Mouse (Mus musculus): ENCODE data around the gene Gm20604. TPM values are rescaled to one million over a fixed set of nuclear protein-coding genes. Genes with fewer than 3 reads are reported as not detected.

Gm20604 gene
- polyA plus RNA-seq, 1 experiment: 2.8 TPM

- 17% methylated on average over 17 of the region's 17 CpGs for WGBS
- TF ChIP-seq CTCF (IDR thresholded peaks at IDR 0.05; ENCODE audit: insufficient read depth, low read length) (no peak), POLR2A (IDR thresholded peaks at IDR 0.05; ENCODE audit: borderline replicate concordance, extremely low read depth, low read depth, low read length) (no peak)
- H3K4me3 ChIP-seq (replicated peaks; ENCODE audit: extremely low read depth, low read depth, low read length): peak overlapping the region; percentile 76
- DNase-seq: no peak
- H3K4me1 ChIP-seq (ENCODE audit: control insufficient read depth, insufficient read depth, low read length): peaks cover 11% of the 10 kb centered on the region; the same call in 1 of the 2 replicates
These were observed 54.5 kb downstream of the Gm20604 start for GRCm38 (mm10) chr12:102703921-102704408.

GRCm38 (mm10) chr12:102703441-102703840, 55.0 kb downstream of the Gm20604 start:
- no peak for DNase-seq
- Histone ChIP-seq H3K4me3 (replicated peaks; ENCODE audit: extremely low read depth, low read depth, low read length) (peak overlapping the region; percentile 4), H3K4me1 (ENCODE audit: control insufficient read depth, insufficient read depth, low read length) (peaks cover 11% of the 10 kb centered on the region; the same call in 1 of the 2 replicates)
- TF ChIP-seq POLR2A (IDR thresholded peaks at IDR 0.05; ENCODE audit: borderline replicate concordance, extremely low read depth, low read depth, low read length): no peak
- no peak for TF ChIP-seq CTCF (IDR thresholded peaks at IDR 0.05; ENCODE audit: insufficient read depth, low read length)
- 54% methylated on average over 6 of the region's 6 CpGs for WGBS

DNA sequence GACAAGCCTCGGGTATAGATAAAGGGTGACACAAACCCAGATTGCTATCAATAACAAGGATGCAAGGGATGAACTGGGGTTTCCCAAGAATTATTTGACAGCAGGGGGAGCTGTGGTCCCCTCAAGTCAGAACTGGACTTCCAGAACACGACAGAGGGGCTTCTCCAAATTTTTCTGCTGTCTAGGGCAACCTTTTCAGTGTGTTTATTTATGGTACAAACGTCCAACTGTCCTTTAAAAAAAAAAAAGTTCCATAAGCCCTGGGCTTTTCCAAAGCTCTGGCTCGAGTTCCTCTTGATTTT, 55.4 kb downstream of the Gm20604 start:
- no peak overlapping the region for H3K4me3 ChIP-seq (replicated peaks; ENCODE audit: extremely low read depth, low read depth, low read length)
- TF ChIP-seq POLR2A (IDR thresholded peaks at IDR 0.05; ENCODE audit: borderline replicate concordance, extremely low read depth, low read depth, low read length): no peak
- 0 out of 2 replicates have a peak, but pooled peaks have one; percentile 17 for TF ChIP-seq CTCF (IDR thresholded peaks at IDR 0.05; ENCODE audit: insufficient read depth, low read length)
- 5% methylated on average over 4 of the region's 4 CpGs for WGBS
- DNase-seq: no peak
- peaks cover 11% of the 10 kb centered on the region; the same call in 1 of the 2 replicates for H3K4me1 ChIP-seq (ENCODE audit: control insufficient read depth, insufficient read depth, low read length)

- no peak for TF ChIP-seq POLR2A (IDR thresholded peaks at IDR 0.05; ENCODE audit: borderline replicate concordance, extremely low read depth, low read depth, low read length)
- TF ChIP-seq CTCF (IDR thresholded peaks at IDR 0.05; ENCODE audit: insufficient read depth, low read length): no peak
- H3K4me3 ChIP-seq (replicated peaks; ENCODE audit: extremely low read depth, low read depth, low read length): peak overlapping the region; percentile 42
- peak; percentile 65 for DNase-seq
- peaks cover 11% of the 10 kb centered on the region; the same call in 1 of the 2 replicates for H3K4me1 ChIP-seq (ENCODE audit: control insufficient read depth, insufficient read depth, low read length)
- 6% methylated on average over 15 of the region's 15 CpGs for whole genome bisulfite sequencing
These were observed 55.9 kb downstream of the Gm20604 start for GRCm38 (mm10) chr12:102702356-102703110.

- DNase-seq: no peak
- WGBS: 82% methylated on average over 5 of the region's 5 CpGs
- peaks cover 11% of the 10 kb centered on the region; the same call in 1 of the 2 replicates for H3K4me1 ChIP-seq (ENCODE audit: control insufficient read depth, insufficient read depth, low read length)
- TF ChIP-seq CTCF (IDR thresholded peaks at IDR 0.05; ENCODE audit: insufficient read depth, low read length) (no peak), POLR2A (IDR thresholded peaks at IDR 0.05; ENCODE audit: borderline replicate concordance, extremely low read depth, low read depth, low read length) (no peak)
- no peak overlapping the region for H3K4me3 ChIP-seq (replicated peaks; ENCODE audit: extremely low read depth, low read depth, low read length)
These were observed 56.7 kb downstream of the Gm20604 start for GRCm38 (mm10) chr12:102701691-102702207.

GRCm38 (mm10) chr12:102700453-102700852, 58.0 kb downstream of the Gm20604 start:
- TF ChIP-seq CTCF (IDR thresholded peaks at IDR 0.05; ENCODE audit: insufficient read depth, low read length) (no peak), POLR2A (IDR thresholded peaks at IDR 0.05; ENCODE audit: borderline replicate concordance, extremely low read depth, low read depth, low read length) (no peak)
- 75% methylated on average over 12 of the region's 12 CpGs for WGBS
- no peak overlapping the region for H3K4me3 ChIP-seq (replicated peaks; ENCODE audit: extremely low read depth, low read depth, low read length)
- peaks cover 12% of the 10 kb centered on the region for H3K4me1 ChIP-seq (ENCODE audit: control insufficient read depth, insufficient read depth, low read length)
- DNase-seq: no peak

- no peak for TF ChIP-seq POLR2A (IDR thresholded peaks at IDR 0.05; ENCODE audit: borderline replicate concordance, extremely low read depth, low read depth, low read length)
- TF ChIP-seq CTCF (IDR thresholded peaks at IDR 0.05; ENCODE audit: insufficient read depth, low read length): no peak
- Histone ChIP-seq H3K4me3 (replicated peaks; ENCODE audit: extremely low read depth, low read depth, low read length) (no peak overlapping the region), H3K4me1 (ENCODE audit: control insufficient read depth, insufficient read depth, low read length) (peaks cover 12% of the 10 kb centered on the region)
- 41% methylated on average over 1 of the region's 1 CpGs for WGBS
- no peak for DNase-seq
These were observed 59.3 kb downstream of the Gm20604 start for GRCm38 (mm10) chr12:102699156-102699555.

GRCm38 (mm10) chr12:102698089-102698684, 60.3 kb downstream of the Gm20604 start:
- Histone ChIP-seq H3K4me1 (ENCODE audit: control insufficient read depth, insufficient read depth, low read length) (peaks cover 5% of the 10 kb centered on the region), H3K4me3 (replicated peaks; ENCODE audit: extremely low read depth, low read depth, low read length) (no peak overlapping the region)
- WGBS: 76% methylated on average over 1 of the region's 1 CpGs
- no peak for DNase-seq
- no peak for TF ChIP-seq CTCF (IDR thresholded peaks at IDR 0.05; ENCODE audit: insufficient read depth, low read length)
- no peak for TF ChIP-seq POLR2A (IDR thresholded peaks at IDR 0.05; ENCODE audit: borderline replicate concordance, extremely low read depth, low read depth, low read length)

DNA sequence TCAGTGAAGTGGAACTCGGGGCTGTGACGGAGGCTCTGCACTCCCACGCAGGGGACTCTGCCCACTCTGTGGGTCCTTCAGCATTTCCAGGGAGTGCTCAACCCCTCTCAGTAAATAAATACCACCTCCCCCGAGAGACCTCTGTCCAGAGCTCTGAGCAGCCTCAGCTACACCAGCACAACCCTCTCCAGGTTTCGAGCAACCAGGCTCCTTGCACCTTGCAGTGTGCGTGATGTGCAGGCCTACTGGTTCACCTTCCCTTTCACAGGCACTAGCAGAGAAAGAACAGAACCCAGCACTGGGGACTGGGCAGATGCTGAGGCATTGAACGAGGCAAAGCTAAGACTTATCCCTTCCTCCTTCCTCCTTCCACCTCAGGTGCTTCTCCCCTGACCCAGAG, 61.1 kb downstream of the Gm20604 start:
- no peak for DNase-seq
- Histone ChIP-seq H3K4me3 (replicated peaks; ENCODE audit: extremely low read depth, low read depth, low read length) (no peak overlapping the region), H3K4me1 (ENCODE audit: control insufficient read depth, insufficient read depth, low read length) (peaks cover 3% of the 10 kb centered on the region)
- WGBS: 71% methylated on average over 7 of the region's 7 CpGs
- no peak for TF ChIP-seq CTCF (IDR thresholded peaks at IDR 0.05; ENCODE audit: insufficient read depth, low read length)
- TF ChIP-seq POLR2A (IDR thresholded peaks at IDR 0.05; ENCODE audit: borderline replicate concordance, extremely low read depth, low read depth, low read length): no peak
